Mouse (Mus musculus) liver, postnatal 0 days (tissue): ENCODE measurements at regions not wholly inside any gene's neighbourhood (a gene's known extent, or its start where the extent isn't known, plus 50 kb on each side); places are given as distances from the start of the nearest gene placed in this dataset.

Experiments used
- ATAC-seq: fragments of 200-750 bp; cut with Nextera tagmentation; 2 replicates; pipeline ENCODE4 v1.8.0; 2017; ENCODE audit warnings: mild to moderate bottlenecking, moderate library complexity
- DNase-seq: peaks from one replicate; pipeline ENCODE4 v3.0.0-alpha.2; 2016
- H3K27ac ChIP-seq: fragments of 300-500 bp; sonication (generic); 2 replicates; pipeline ENCODE4 v1.5.1; 2014; ENCODE audit warnings: antibody characterized with exemption, moderate library complexity, mild to moderate bottlenecking, low read depth
- H3K27me3 ChIP-seq: fragments of 300-500 bp; sonication (generic); 2 replicates; pipeline ENCODE4 v1.6.1; 2014; ENCODE audit warnings: low read length, control low read depth, mixed read lengths; ENCODE audit not compliant: insufficient read depth
- H3K36me3 ChIP-seq: fragments of 300-500 bp; sonication (generic); replicated peaks from 2 replicates; pipeline ENCODE4 v1.6.1; 2014; ENCODE audit warnings: mild to moderate bottlenecking, control low read depth, low read length, moderate library complexity, mixed read lengths; ENCODE audit not compliant: insufficient read depth
- H3K4me1 ChIP-seq: fragments of 300-500 bp; sonication (generic); 2 replicates; pipeline ENCODE4 v1.6.1; 2014; ENCODE audit warnings: antibody characterized with exemption, mild to moderate bottlenecking, control low read depth; ENCODE audit not compliant: insufficient read depth
- H3K4me2 ChIP-seq: fragments of 300-500 bp; sonication (generic); 2 replicates; pipeline ENCODE4 v1.6.1; 2014; ENCODE audit warnings: low read depth, mild to moderate bottlenecking, low read length, moderate library complexity, mixed read lengths
- H3K4me3 ChIP-seq: fragments of 300-500 bp; sonication (generic); 2 replicates; pipeline ENCODE4 v1.5.1; 2014; ENCODE audit warnings: low read depth, low read length
- H3K9ac ChIP-seq: fragments of 300-500 bp; sonication (generic); replicated peaks from 2 replicates; pipeline ENCODE4 v1.6.1; 2014; ENCODE audit warnings: mild to moderate bottlenecking, moderate library complexity
- H3K9me3 ChIP-seq: fragments of 300-500 bp; sonication (generic); 2 replicates; pipeline ENCODE4 v1.6.1; 2016; ENCODE audit warnings: mild to moderate bottlenecking, control low read depth, low read length, mixed read lengths
- CTCF ChIP-seq: sonication (generic); IDR thresholded peaks from 2 replicates; pipeline ENCODE4 v1.5.1; 2016; ENCODE audit warnings: antibody characterized with exemption, low read depth
- EP300 ChIP-seq: IDR thresholded peaks from 2 replicates; pipeline ENCODE4 v1.6.1; 2016; ENCODE audit warnings: antibody characterized with exemption, low read depth, mild to moderate bottlenecking
- WGBS: fragments of 180-500 bp; shearing (Covaris S2); extraction: QIAGEN DNeasy Blood & Tissue Kit; methylation state at CpG from one replicate; pipeline ENCODE4 v1.1.7; 2014; ENCODE audit not compliant: insufficient replicate concordance; 5-methylcytosine and 5-hydroxymethylcytosine counted together

- H3K27me3 ChIP-seq, result no peaks in the 10 kb centered on the region
- H3K4me2 ChIP-seq, result no peak overlapping the region
- DNase-seq (no peak), ATAC-seq (no peak)
- H3K9ac ChIP-seq, result no peak overlapping the region
- TF ChIP-seq CTCF, result no peak
- TF ChIP-seq EP300, result no peak
- H3K9me3 ChIP-seq, result no peaks in the 10 kb centered on the region
- no peak overlapping the region for H3K4me3 ChIP-seq
- WGBS, result 81% methylated on average over 4 of the region's 4 CpGs
- no peak overlapping the region for H3K27ac ChIP-seq
- no peaks in the 10 kb centered on the region for H3K4me1 ChIP-seq
- H3K36me3 ChIP-seq, result no peaks in the 10 kb centered on the region
These were observed 586.2 kb downstream of the Bcl11a start for GRCm38 (mm10) chr11:24664082-24664481.

DNA sequence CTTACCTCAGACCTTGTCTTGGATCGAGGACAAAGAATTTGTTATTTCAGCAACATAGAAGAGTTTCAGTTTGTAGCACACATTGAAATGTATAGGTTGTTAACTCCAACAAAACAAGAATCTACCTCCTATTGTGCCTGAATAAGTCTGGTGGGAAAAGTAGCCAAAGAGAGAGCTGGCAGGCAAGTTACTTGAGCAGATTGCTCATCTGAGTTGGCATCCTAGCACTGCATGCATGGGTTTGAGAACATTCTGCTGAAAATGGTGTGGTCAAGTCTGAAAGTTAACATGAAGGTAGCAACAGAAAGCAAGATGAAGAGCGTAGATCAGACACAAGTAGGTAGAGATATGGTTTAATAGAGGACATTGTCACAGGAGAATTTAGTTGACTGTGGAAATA is 587.5 kb downstream of the Bcl11a start:
- no peak for DNase-seq
- Histone ChIP-seq H3K4me3 (no peak overlapping the region), H3K36me3 (no peaks in the 10 kb centered on the region), H3K9me3 (no peaks in the 10 kb centered on the region), H3K4me1 (no peaks in the 10 kb centered on the region), H3K27ac (no peak overlapping the region), H3K9ac (no peak overlapping the region), H3K27me3 (no peaks in the 10 kb centered on the region), H3K4me2 (no peak overlapping the region)
- ATAC-seq, result no peak
- TF ChIP-seq EP300, result no peak
- TF ChIP-seq CTCF, result no peak
- WGBS, result 71% methylated on average over 2 of the region's 2 CpGs

DNA sequence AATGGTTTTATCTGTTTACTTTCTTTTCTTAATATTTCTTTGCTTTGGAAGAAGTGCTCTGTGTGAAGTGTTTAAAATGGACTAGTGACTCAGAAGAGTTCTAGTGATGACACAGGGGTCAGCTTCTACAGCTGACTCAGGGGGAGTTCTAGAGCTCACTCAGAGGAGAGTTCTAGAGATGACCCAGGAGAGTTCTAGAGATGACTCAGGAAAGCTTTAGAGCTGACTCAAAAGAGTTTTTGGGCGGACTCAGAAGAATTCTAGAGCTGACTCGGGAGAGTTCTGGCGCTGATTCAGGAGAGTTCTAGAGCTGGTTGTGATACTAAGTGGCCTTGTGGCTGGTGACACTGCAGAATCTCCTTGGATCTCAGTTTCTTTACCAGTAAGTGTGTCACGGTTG is 593.8 kb downstream of the Bcl11a start:
- WGBS, result 78% methylated on average over 4 of the region's 4 CpGs

GRCm38 (mm10) chr11:24673248-24674207 is 595.7 kb downstream of the Bcl11a start:
- no peaks in the 10 kb centered on the region for H3K4me1 ChIP-seq
- no peaks in the 10 kb centered on the region for H3K27me3 ChIP-seq
- TF ChIP-seq EP300 (no peak), CTCF (no peak)
- ATAC-seq (no peak), DNase-seq (no peak)
- 59% methylated on average over 7 of the region's 7 CpGs for WGBS
- H3K27ac ChIP-seq, result no peak overlapping the region
- no peak overlapping the region for H3K4me2 ChIP-seq
- no peaks in the 10 kb centered on the region for H3K36me3 ChIP-seq
- H3K9me3 ChIP-seq, result no peaks in the 10 kb centered on the region
- H3K4me3 ChIP-seq, result no peak overlapping the region
- H3K9ac ChIP-seq, result no peak overlapping the region

More for the DNA sequence above, 593.8 kb downstream of the Bcl11a start:
- Histone ChIP-seq H3K4me3 (no peak overlapping the region), H3K36me3 (no peaks in the 10 kb centered on the region), H3K4me2 (no peak overlapping the region), H3K9me3 (no peaks in the 10 kb centered on the region), H3K27me3 (no peaks in the 10 kb centered on the region), H3K27ac (no peak overlapping the region), H3K9ac (no peak overlapping the region), H3K4me1 (no peaks in the 10 kb centered on the region)
- TF ChIP-seq EP300 (no peak), CTCF (no peak)
- DNase-seq (no peak), ATAC-seq (no peak)

DNA sequence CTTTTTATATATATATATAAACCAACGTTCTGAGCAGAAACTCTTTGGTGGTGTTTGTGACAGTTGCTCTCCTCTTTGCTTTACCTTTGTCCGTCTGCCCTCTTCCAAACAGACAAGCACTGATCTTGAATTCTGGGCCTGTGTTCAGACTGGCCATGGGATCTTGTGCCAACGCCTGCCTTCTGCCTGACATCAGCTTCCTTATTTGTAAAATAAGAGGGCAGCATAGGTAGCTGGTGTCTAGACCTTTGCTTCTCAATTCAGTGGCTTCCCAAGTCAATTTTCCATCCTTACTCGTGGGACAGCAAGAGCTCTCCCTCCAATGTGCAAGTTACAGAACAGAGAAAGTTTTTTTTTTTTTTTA is 596.3 kb downstream of the Bcl11a start:
- no peak for TF ChIP-seq EP300
- TF ChIP-seq CTCF, result no peak
- no peaks in the 10 kb centered on the region for H3K27me3 ChIP-seq
- 54% methylated on average over 4 of the region's 4 CpGs for WGBS
- H3K4me1 ChIP-seq, result no peaks in the 10 kb centered on the region
- no peaks in the 10 kb centered on the region for H3K9me3 ChIP-seq
- H3K4me3 ChIP-seq, result no peak overlapping the region
- no peak for ATAC-seq
- no peak for DNase-seq
- H3K27ac ChIP-seq, result no peak overlapping the region
- no peak overlapping the region for H3K4me2 ChIP-seq
- no peaks in the 10 kb centered on the region for H3K36me3 ChIP-seq
- H3K9ac ChIP-seq, result no peak overlapping the region

DNA sequence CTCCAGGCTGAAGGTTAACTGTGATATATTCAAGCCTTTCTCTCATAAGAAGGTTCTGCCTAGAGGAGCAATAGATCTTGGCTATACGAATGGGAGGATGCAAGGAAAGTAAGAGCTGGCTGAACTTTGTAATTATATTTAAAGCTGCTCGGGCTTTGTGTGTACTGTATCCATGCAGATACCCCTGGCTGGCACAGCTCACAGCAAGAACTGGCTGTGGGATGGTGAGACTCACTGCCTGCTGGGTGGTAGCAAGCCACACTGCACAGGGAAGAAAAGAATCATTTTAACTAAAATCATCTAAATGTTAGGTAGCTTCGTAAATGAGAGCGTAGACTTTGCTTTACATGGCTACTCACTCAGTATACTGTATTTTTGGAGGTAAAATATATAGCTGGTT is 599.2 kb downstream of the Bcl11a start:
- Histone ChIP-seq H3K4me1 (no peaks in the 10 kb centered on the region), H3K4me2 (no peak overlapping the region), H3K27me3 (no peaks in the 10 kb centered on the region), H3K9ac (no peak overlapping the region), H3K4me3 (no peak overlapping the region), H3K36me3 (no peaks in the 10 kb centered on the region), H3K27ac (no peak overlapping the region), H3K9me3 (no peaks in the 10 kb centered on the region)
- DNase-seq (no peak), ATAC-seq (no peak)
- WGBS, result 78% methylated on average over 4 of the region's 4 CpGs
- no peak for TF ChIP-seq EP300
- TF ChIP-seq CTCF, result no peak
